Mouse (Mus musculus) kidney, postnatal 36 days (tissue): ENCODE results near the gene Krtap1-4.

Source experiments
- DNase-seq, 2 experiments: peaks; one replicate each; pipeline ENCODE4 v3.0.0; 2021 to 2022; ENCODE audit warnings: mixed read lengths in 2 of 2

Krtap1-4 gene

DNA sequence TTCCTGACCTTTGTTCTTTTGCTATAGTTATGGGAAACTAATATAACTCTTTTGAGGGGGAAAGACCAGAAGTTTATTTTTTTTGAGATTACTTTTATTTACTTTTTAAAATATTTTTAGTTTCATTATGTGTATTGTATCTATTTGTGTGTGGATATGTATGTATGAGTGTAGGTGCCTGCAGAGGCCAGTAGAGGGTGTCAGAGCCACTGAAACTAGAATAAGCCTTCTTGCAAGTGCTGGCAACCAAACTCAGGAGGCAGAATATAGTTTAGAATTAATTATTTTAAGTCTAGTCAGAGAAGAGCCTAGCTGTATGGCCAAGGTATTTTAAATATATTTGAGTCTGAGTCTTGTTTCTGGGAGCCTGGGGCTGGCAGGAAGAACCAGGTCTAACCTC, 35.6 kb downstream of the Krtap1-4 start:
- no peak for DNase-seq

GRCm38 (mm10) chr11:99539721-99540120, 43.7 kb downstream of the Krtap1-4 start:
- peak; percentile 13 to 58 for DNase-seq
